In the genomic region with DNA sequence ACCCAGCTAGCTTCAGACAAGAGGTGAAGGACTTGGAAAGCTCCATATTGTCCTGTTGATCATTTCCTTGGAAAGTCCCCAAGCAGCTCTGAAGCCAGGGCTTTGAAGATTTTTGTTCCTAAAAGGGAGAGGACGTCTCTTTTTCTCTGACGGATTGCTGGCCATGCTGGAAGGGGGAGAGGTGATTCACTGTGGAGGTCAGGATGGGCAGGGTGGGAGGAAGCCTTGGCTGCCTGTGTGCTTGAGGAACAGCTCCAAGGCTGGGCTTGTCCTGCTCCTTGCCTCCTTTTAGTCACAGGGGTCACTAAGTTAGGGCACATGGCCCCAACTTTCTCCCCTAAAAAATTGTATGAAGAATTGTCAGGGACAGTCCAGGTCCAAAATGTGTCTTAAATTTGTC, we compare ENCODE assay signal across 23 mouse cellular contexts.
A peak's percentile ranks its signal among the peaks of the same experiment; 100 is the strongest.
DNase-seq lines count a peak whose midpoint lies in the region; ATAC-seq and TF ChIP-seq lines count a peak whose summit lies in the region.
"Had no signal": no experiment of that assay in that cellular context is flagged by ENCODE, and none has a peak within 500 bp of the region (broad histone marks: within the 10 kb centered on the region; RNA-seq: fewer than 3 reads in every experiment).

No protein-coding gene starts in this region.

- TF ChIP-seq CTCF in kidney, postnatal 0 days (IDR thresholded peaks at IDR 0.05; ENCODE audit: low read depth): no peak
- no peak for TF ChIP-seq CTCF in stomach, postnatal 0 days (IDR thresholded peaks at IDR 0.05; ENCODE audit: low read depth)

- no peak overlapping the region for H3K9ac ChIP-seq in kidney, postnatal 0 days (ENCODE audit: low read depth, low read length)
- no peak overlapping the region for H3K9ac ChIP-seq in stomach, embryonic 14.5 days (replicated peaks; ENCODE audit: low read depth, low read length)
- H3K9ac ChIP-seq in stomach, postnatal 0 days (ENCODE audit: low read length): no peak overlapping the region
- no peak overlapping the region for H3K9ac ChIP-seq in stomach, embryonic 16.5 days (ENCODE audit: low read length)
- no peak overlapping the region for H3K9ac ChIP-seq in heart, embryonic 12.5 days
- H3K9ac ChIP-seq: forebrain, embryonic 13.5 days; hindbrain, embryonic 14.5 days; midbrain, embryonic 15.5 days; neural tube, embryonic 15.5 days had no signal

- H3K27ac ChIP-seq in kidney, postnatal 0 days: no peak overlapping the region
- H3K27ac ChIP-seq in stomach, embryonic 14.5 days (ENCODE audit: low read length): no peak overlapping the region
- H3K27ac ChIP-seq in stomach, postnatal 0 days (replicated peaks): no peak overlapping the region
- H3K27ac ChIP-seq in stomach, embryonic 16.5 days (ENCODE audit: low read length): peak overlapping the region; percentile 45
- H3K27ac ChIP-seq in heart, embryonic 12.5 days (ENCODE audit: poor library complexity, severe bottlenecking): no peak overlapping the region
- H3K27ac ChIP-seq: forebrain, embryonic 13.5 days; hindbrain, embryonic 14.5 days; midbrain, embryonic 15.5 days; neural tube, embryonic 15.5 days had no signal

- no peak for ATAC-seq in kidney, postnatal 0 days (replicated peaks; ENCODE audit: low FRiP score, low read depth)
- peak; percentile 56; the same call in 1 of the 2 replicates for ATAC-seq in stomach, embryonic 14.5 days (ENCODE audit: insufficient number of reproducible peaks, insufficient read depth, low FRiP score, low read depth)
- ATAC-seq in stomach, postnatal 0 days (ENCODE audit: low FRiP score, low TSS enrichment): no peak
- ATAC-seq in stomach, embryonic 16.5 days (ENCODE audit: insufficient read depth, low FRiP score): peak; percentile 75
- no peak for ATAC-seq in heart, embryonic 12.5 days (ENCODE audit: insufficient number of reproducible peaks, low FRiP score)
- ATAC-seq: forebrain, embryonic 13.5 days; midbrain, embryonic 15.5 days had no signal

- H3K9me3 ChIP-seq in kidney, postnatal 0 days (replicated peaks; ENCODE audit: low read length): no peaks in the 10 kb centered on the region
- no peaks in the 10 kb centered on the region for H3K9me3 ChIP-seq in stomach, embryonic 14.5 days (ENCODE audit: control insufficient read depth, low read depth, low read length)
- H3K9me3 ChIP-seq in stomach, postnatal 0 days (ENCODE audit: control insufficient read depth, low read length): no peaks in the 10 kb centered on the region
- H3K9me3 ChIP-seq in stomach, embryonic 16.5 days (replicated peaks; ENCODE audit: control insufficient read depth, low read length): no peaks in the 10 kb centered on the region
- no peaks in the 10 kb centered on the region for H3K9me3 ChIP-seq in heart, embryonic 12.5 days (replicated peaks)
- H3K9me3 ChIP-seq: forebrain, embryonic 13.5 days; midbrain, embryonic 15.5 days; neural tube, embryonic 15.5 days had no signal

- no peaks in the 10 kb centered on the region for H3K36me3 ChIP-seq in kidney, postnatal 0 days (ENCODE audit: insufficient read depth, low read length)
- H3K36me3 ChIP-seq in stomach, embryonic 14.5 days (ENCODE audit: control insufficient read depth, insufficient read depth, low read length): no peaks in the 10 kb centered on the region
- no peaks in the 10 kb centered on the region for H3K36me3 ChIP-seq in stomach, postnatal 0 days (ENCODE audit: control insufficient read depth, insufficient read depth, low read length)
- H3K36me3 ChIP-seq in stomach, embryonic 16.5 days (ENCODE audit: control insufficient read depth, insufficient read depth, low read length): no peaks in the 10 kb centered on the region
- no peaks in the 10 kb centered on the region for H3K36me3 ChIP-seq in heart, embryonic 12.5 days
- H3K36me3 ChIP-seq: midbrain, embryonic 15.5 days; neural tube, embryonic 15.5 days had no signal

- peak; percentile 5 for DNase-seq in kidney, postnatal 0 days (ENCODE audit: low spot score)
- DNase-seq in kidney, adult 18-20 months: no peak
- DNase-seq in stomach, postnatal 0 days (ENCODE audit: low spot score): no peak
- peak; percentile 3 for DNase-seq in adrenal gland, postnatal 25 days
- DNase-seq: B cell, adult 2 months; cerebellum, adult 8-10 months; gastrocnemius, postnatal 10 days; heart, adult 11 months; heart, postnatal 36 days; left cerebral cortex, postnatal 4 days; lung, adult 18-20 months; lung, postnatal 36 days; right cerebral cortex, postnatal 4 days; thymus, adult 18-20 months; thymus, postnatal 4 days had no signal

- no peak overlapping the region for H3K4me3 ChIP-seq in kidney, postnatal 0 days (replicated peaks; ENCODE audit: low read depth, low read length)
- H3K4me3 ChIP-seq in stomach, embryonic 14.5 days (ENCODE audit: low read depth, low read length): no peak overlapping the region
- no peak overlapping the region for H3K4me3 ChIP-seq in stomach, postnatal 0 days (ENCODE audit: low read depth, low read length)
- no peak overlapping the region for H3K4me3 ChIP-seq in stomach, embryonic 16.5 days (replicated peaks; ENCODE audit: low read length)
- H3K4me3 ChIP-seq in heart, embryonic 12.5 days: no peak overlapping the region
- H3K4me3 ChIP-seq: forebrain, embryonic 13.5 days; midbrain, embryonic 15.5 days; neural tube, embryonic 15.5 days had no signal

- no peaks in the 10 kb centered on the region for H3K4me1 ChIP-seq in kidney, postnatal 0 days (replicated peaks; ENCODE audit: insufficient read depth, low read length)
- H3K4me1 ChIP-seq in stomach, embryonic 14.5 days (ENCODE audit: control insufficient read depth, insufficient read depth, low read length): no peaks in the 10 kb centered on the region
- no peaks in the 10 kb centered on the region for H3K4me1 ChIP-seq in stomach, postnatal 0 days (replicated peaks; ENCODE audit: control insufficient read depth, insufficient read depth)
- no peaks in the 10 kb centered on the region for H3K4me1 ChIP-seq in stomach, embryonic 16.5 days (ENCODE audit: control insufficient read depth, insufficient read depth, low read length)
- no peaks in the 10 kb centered on the region for H3K4me1 ChIP-seq in heart, embryonic 12.5 days (replicated peaks)
- H3K4me1 ChIP-seq: forebrain, embryonic 13.5 days; midbrain, embryonic 15.5 days; neural tube, embryonic 15.5 days had no signal

- no peak overlapping the region for H3K4me2 ChIP-seq in kidney, postnatal 0 days (ENCODE audit: low read length)
- no peak overlapping the region for H3K4me2 ChIP-seq in stomach, embryonic 14.5 days (replicated peaks; ENCODE audit: low read depth, low read length)
- no peak overlapping the region for H3K4me2 ChIP-seq in stomach, postnatal 0 days (replicated peaks; ENCODE audit: low read depth)
- no peak overlapping the region for H3K4me2 ChIP-seq in stomach, embryonic 16.5 days (ENCODE audit: low read depth, low read length)
- H3K4me2 ChIP-seq in heart, embryonic 12.5 days: no peak overlapping the region
- H3K4me2 ChIP-seq: forebrain, embryonic 13.5 days; hindbrain, embryonic 14.5 days; liver, embryonic 11.5 days; midbrain, embryonic 15.5 days; neural tube, embryonic 15.5 days had no signal

- no peaks in the 10 kb centered on the region for H3K27me3 ChIP-seq in kidney, postnatal 0 days (ENCODE audit: insufficient read depth, low read length)
- no peaks in the 10 kb centered on the region for H3K27me3 ChIP-seq in stomach, embryonic 14.5 days (ENCODE audit: control insufficient read depth, insufficient read depth, low read length)
- no peaks in the 10 kb centered on the region for H3K27me3 ChIP-seq in stomach, postnatal 0 days (ENCODE audit: control insufficient read depth, insufficient read depth, low read length)
- no peaks in the 10 kb centered on the region for H3K27me3 ChIP-seq in stomach, embryonic 16.5 days (ENCODE audit: control insufficient read depth, insufficient read depth, low read length)
- H3K27me3 ChIP-seq in heart, embryonic 12.5 days (replicated peaks): no peaks in the 10 kb centered on the region
- H3K27me3 ChIP-seq: forebrain, embryonic 13.5 days; midbrain, embryonic 15.5 days; neural tube, embryonic 15.5 days had no signal

- no peak for TF ChIP-seq EP300 in stomach, postnatal 0 days (optimal IDR thresholded peaks at IDR 0.05)

- WGBS in kidney, postnatal 0 days: 21% methylated on average over 2 of the region's 2 CpGs
- WGBS in stomach, embryonic 14.5 days: 45% methylated on average over 2 of the region's 2 CpGs
- 22% methylated on average over 2 of the region's 2 CpGs for WGBS in stomach, postnatal 0 days
- WGBS in stomach, embryonic 16.5 days: 32% methylated on average over 2 of the region's 2 CpGs
- WGBS in heart, embryonic 12.5 days: 36% methylated on average over 2 of the region's 2 CpGs

Comparison
In these comparisons a context has a peak if more than half of its experiments do, and no peak if none do; other contexts are left out.
1. ATAC-seq: peak in stomach, embryonic 14.5 days (single experiment) and stomach, embryonic 16.5 days (single experiment); none in kidney, postnatal 0 days (single experiment), stomach, postnatal 0 days (single experiment) and heart, embryonic 12.5 days (single experiment).
2. DNase-seq: peak in kidney, postnatal 0 days (single experiment) and adrenal gland, postnatal 25 days (single experiment); none in kidney, adult 18-20 months (single experiment) and stomach, postnatal 0 days (single experiment).